Mouse (Mus musculus) neural tube, embryonic 14.5 days (tissue): ENCODE results near the gene 1700008O03Rik. TPM values are rescaled to one million over a fixed set of nuclear protein-coding genes. Genes with fewer than 3 reads are reported as not detected.

ENCODE experiments used
- ATAC-seq: fragments of 200-750 bp; cut with Nextera tagmentation; 2 replicates; pipeline ENCODE4 v1.8.0; 2017; ENCODE audit warnings: low read depth, mild to moderate bottlenecking, moderate TSS enrichment, moderate library complexity
- H3K27ac ChIP-seq: fragments of 300-500 bp; sonication (generic); 2 replicates; pipeline ENCODE4 v1.5.1; 2014; ENCODE audit warnings: low read depth, mild to moderate bottlenecking, control low read depth, low read length, moderate library complexity, mixed read lengths
- H3K27me3 ChIP-seq: fragments of 300-500 bp; sonication (generic); 2 replicates; pipeline ENCODE4 v1.6.1; 2014; ENCODE audit warnings: low read length; ENCODE audit not compliant: control insufficient read depth, insufficient read depth
- H3K36me3 ChIP-seq: fragments of 300-500 bp; sonication (generic); 2 replicates; pipeline ENCODE4 v1.6.1; 2014; ENCODE audit warnings: low read length, mixed read lengths; ENCODE audit not compliant: control insufficient read depth, insufficient read depth
- H3K4me1 ChIP-seq: fragments of 300-500 bp; sonication (generic); 2 replicates; pipeline ENCODE4 v1.6.1; 2014; ENCODE audit warnings: low read length; ENCODE audit not compliant: control insufficient read depth, insufficient read depth
- H3K4me2 ChIP-seq: fragments of 300-500 bp; sonication (generic); 2 replicates; pipeline ENCODE4 v1.6.1; 2014; ENCODE audit warnings: mild to moderate bottlenecking, low read depth, low read length, control low read depth
- H3K4me3 ChIP-seq: fragments of 300-500 bp; sonication (generic); 2 replicates; pipeline ENCODE4 v1.5.1; 2014; ENCODE audit warnings: low read depth, low read length, control low read depth, mixed read lengths
- H3K9ac ChIP-seq: fragments of 300-500 bp; sonication (generic); replicated peaks from 2 replicates; pipeline ENCODE4 v1.6.1; 2014; ENCODE audit warnings: low read depth, mild to moderate bottlenecking, control low read depth, low read length, mixed read lengths
- H3K9me3 ChIP-seq: fragments of 300-500 bp; sonication (generic); 2 replicates; pipeline ENCODE4 v1.6.1; 2016; ENCODE audit warnings: low read length; ENCODE audit not compliant: control insufficient read depth
- WGBS: fragments of 180-500 bp; shearing (Covaris S2); extraction: QIAGEN DNeasy Blood & Tissue Kit; methylation state at CpG from one replicate; pipeline ENCODE4 v1.1.7; 2014; 5-methylcytosine and 5-hydroxymethylcytosine counted together
- polyA plus RNA-seq: library from polyadenylated mRNA; unstranded; fragments of >200 nt; fragmentation: Nextera tagmentation; extraction: Ambion mirVana; gene quantifications from 2 replicates; pipeline ENCODE4 v1.2.1, GENCODE M21; 2014

The 1700008O03Rik gene
- polyA plus RNA-seq, 1 experiment from 2014 or later, result 2.6 TPM

DNA sequence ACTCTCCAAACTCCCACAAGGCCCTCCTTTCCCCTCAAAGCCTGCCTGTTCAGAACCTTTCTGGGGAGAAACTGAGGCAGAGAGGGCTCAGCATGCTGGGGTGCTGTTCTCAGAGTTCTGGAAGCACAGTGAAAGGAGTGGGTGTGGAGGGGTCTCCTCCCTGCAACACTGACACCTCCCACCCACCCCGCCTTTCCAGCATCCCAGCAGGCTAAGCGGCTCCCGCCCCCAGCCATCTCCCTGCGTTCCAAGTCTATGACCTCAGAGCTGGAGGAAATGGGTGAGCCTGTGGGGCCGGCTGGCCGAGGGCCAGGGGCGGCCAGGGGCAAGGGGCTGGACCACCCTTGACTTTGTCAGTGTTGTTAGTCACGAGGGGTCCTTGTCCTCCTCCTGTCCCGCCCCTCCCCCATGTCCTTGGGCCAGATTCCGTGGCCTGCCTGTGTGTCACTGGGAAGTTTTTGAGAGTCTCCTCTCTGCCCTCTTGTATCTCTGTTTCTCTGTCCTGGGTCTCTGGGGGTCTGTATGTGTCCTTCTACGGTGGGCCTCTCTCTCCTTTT is 42.1 kb downstream of the 1700008O03Rik start:
- WGBS, result 31% methylated on average over 11 of the region's 11 CpGs

DNA sequence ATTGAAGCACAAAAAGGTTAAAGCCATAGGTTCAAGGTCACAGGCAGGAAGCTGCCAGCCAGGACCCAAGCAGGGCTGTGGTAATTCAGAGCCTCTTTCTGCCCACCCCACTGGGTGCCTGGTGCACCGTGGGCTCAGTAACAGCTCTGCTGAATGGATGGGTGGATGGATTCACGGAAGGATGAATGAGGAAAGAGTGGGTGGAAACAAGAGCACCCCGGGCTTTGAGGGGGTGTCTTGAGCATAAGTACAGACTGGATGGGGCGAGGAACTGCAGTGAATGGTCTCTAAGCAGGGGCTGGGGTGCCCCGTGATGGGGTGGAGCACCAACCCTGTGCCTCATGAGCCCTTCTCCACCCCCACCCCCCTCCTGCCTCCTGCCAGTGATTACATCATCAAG is 43.9 kb downstream of the 1700008O03Rik start:
- peaks cover 8% of the 10 kb centered on the region; the same call in 1 of the 2 replicates for H3K4me1 ChIP-seq
- no peak overlapping the region for H3K4me2 ChIP-seq
- peaks cover 18% of the 10 kb centered on the region for H3K36me3 ChIP-seq
- no peak overlapping the region for H3K27ac ChIP-seq
- no peak overlapping the region for H3K4me3 ChIP-seq
- 65% methylated on average over 5 of the region's 5 CpGs for WGBS
- H3K27me3 ChIP-seq, result peaks cover 4% of the 10 kb centered on the region; the same call in 1 of the 2 replicates
- H3K9me3 ChIP-seq, result no peaks in the 10 kb centered on the region
- ATAC-seq, result no peak
- no peak overlapping the region for H3K9ac ChIP-seq

More for the DNA sequence above, 42.1 kb downstream of the 1700008O03Rik start:
- no peak overlapping the region for H3K4me3 ChIP-seq
- H3K4me1 ChIP-seq, result no peaks in the 10 kb centered on the region
- H3K27me3 ChIP-seq, result no peaks in the 10 kb centered on the region
- no peak overlapping the region for H3K27ac ChIP-seq
- no peak overlapping the region for H3K9ac ChIP-seq
- ATAC-seq, result no peak
- no peak overlapping the region for H3K4me2 ChIP-seq
- H3K9me3 ChIP-seq, result no peaks in the 10 kb centered on the region
- H3K36me3 ChIP-seq, result peaks cover 18% of the 10 kb centered on the region

DNA sequence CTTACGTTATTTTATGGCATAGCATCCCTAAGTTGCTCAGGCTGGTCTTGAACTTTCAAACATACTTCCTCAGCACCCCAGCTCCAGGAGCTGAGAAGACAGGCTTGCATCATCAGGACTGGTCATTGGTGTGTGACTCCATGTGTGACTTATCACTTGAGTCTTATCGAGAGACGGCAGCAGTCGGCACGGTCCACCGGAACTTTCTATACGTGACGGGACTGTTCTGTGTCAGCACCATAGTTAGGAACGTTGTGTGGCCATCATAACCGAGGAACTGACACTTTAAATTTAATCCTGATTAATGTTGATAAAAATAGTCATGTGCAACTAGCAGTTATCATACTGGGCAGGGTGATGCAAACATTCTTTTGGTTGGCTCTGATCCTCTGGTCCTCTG is 44.5 kb downstream of the 1700008O03Rik start:
- Histone ChIP-seq H3K27ac (no peak overlapping the region), H3K27me3 (peaks cover 7% of the 10 kb centered on the region), H3K9me3 (no peaks in the 10 kb centered on the region), H3K36me3 (peaks cover 17% of the 10 kb centered on the region), H3K4me3 (no peak overlapping the region), H3K4me2 (no peak overlapping the region), H3K4me1 (peaks cover 8% of the 10 kb centered on the region; the same call in 1 of the 2 replicates), H3K9ac (no peak overlapping the region)
- WGBS, result 85% methylated on average over 10 of the region's 10 CpGs
- ATAC-seq, result no peak

DNA sequence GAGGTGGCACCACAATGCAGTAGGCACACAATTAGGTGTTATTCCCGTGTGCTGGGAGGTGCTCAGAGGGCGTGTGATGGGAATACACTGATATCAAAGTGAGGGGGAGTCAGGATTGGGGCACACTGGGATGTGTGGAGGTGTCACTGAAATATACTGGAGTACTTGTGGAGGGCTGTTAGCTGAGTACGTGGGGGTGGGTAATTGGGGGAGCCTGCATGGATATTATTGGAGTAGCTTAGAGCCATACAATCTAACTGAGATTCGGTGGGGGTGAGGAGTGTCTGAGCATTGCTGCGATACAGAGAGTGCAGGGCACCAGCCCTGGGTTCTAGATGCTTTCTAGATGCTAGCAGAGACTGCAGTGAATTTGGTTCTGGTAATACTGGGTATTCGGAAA is 45.4 kb downstream of the 1700008O03Rik start:
- H3K36me3 ChIP-seq, result peaks cover 13% of the 10 kb centered on the region
- peaks cover 8% of the 10 kb centered on the region; the same call in 1 of the 2 replicates for H3K4me1 ChIP-seq
- no peak overlapping the region for H3K4me2 ChIP-seq
- H3K9me3 ChIP-seq, result no peaks in the 10 kb centered on the region
- H3K4me3 ChIP-seq, result no peak overlapping the region
- H3K9ac ChIP-seq, result no peak overlapping the region
- H3K27me3 ChIP-seq, result peaks cover 12% of the 10 kb centered on the region
- no peak overlapping the region for H3K27ac ChIP-seq
- 67% methylated on average over 6 of the region's 6 CpGs for WGBS
- no peak for ATAC-seq

DNA sequence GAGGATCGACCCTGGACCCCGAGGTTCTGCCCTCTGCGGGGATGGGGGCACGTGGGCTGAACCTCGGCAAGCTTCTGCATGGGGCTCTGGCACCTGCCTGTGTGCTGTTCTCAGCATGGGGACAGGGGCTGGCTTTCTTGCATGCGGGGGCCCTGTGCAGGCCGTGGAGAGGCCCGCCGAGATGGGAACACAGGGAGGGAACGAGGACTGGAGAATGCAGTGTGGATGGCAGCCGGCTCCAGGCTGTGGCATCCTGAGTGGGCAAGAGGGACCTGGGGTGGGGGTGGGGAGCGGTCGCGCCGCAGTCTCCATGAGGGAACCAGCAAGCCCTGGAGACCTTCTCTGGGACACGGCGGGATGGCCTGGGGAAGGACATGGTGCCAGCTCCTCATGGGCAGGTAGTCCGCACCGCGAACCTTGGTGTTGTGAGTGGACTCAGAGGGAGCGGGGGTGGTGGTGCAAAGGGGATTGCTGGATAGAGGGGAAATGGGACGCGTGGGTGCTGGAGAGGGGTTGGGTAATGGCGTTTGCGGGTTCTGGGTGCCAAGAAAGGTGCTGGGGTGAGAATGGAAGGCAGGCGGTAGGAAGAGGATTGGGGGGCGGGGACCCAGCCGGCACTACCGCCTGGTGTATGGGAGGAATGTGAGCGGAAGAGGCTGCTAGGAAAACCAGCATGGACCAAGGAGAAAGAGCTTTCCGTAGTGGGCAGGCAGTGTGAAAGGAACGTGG is 48.3 kb downstream of the 1700008O03Rik start:
- H3K4me2 ChIP-seq, result peak overlapping the region; percentile 87
- H3K9ac ChIP-seq, result peak overlapping the region; percentile 91
- no peaks in the 10 kb centered on the region for H3K9me3 ChIP-seq
- ATAC-seq, result peak; percentile 10; the same call in 1 of the 2 replicates
- peaks cover 12% of the 10 kb centered on the region for H3K27me3 ChIP-seq
- under 1% methylated on average over 32 of the region's 32 CpGs for WGBS
- peaks cover 8% of the 10 kb centered on the region; the same call in 1 of the 2 replicates for H3K4me1 ChIP-seq
- H3K36me3 ChIP-seq, result no peaks in the 10 kb centered on the region
- H3K27ac ChIP-seq, result peak overlapping the region; percentile 91
- peak overlapping the region; percentile 65 for H3K4me3 ChIP-seq

DNA sequence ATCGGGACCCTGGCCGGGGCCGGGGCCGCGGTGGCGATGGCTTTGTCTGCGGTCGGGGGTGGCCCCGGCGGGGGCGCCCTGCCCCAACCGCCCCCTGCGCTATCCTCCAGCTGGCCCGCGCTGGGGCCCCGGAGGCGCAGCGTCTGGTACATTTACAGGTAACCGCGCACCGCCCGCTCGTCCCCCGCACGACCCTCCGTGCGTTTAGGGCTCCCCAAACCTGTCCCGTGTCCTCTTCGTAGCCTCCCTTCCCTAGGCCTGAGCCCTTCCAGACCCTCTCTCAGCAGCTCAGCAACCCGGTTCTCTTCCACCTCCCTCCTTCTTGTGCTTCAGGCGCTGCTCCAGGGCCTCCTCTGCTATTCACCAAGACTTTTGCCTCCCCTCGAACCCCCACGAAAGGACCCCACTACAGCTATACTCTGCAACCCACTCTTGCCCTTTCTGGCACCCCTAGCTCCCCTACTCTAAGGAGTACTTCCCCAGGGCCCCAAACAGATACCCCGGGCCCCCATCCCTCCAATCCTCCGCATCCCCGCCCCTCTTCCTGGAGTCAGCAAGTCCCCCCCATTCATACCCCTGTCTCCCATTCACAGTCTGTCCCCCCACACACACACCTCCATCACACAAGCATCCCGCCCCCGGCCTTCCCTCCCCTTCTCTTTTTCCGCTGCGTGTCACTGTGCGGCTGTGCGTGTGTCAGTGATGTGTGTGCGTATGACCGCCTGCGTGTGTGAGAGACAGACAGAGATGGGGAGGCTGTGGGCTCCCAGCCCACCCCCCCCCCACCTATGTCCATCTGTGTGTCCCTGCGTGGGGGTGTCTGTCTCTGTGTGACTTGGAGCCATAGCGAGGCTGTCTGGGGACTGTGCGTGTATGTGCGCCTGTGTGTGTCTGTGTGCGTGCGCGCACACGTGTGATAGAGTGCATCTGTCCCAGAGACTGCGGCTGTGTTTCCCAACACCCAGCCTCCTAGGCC is 49.3 kb downstream of the 1700008O03Rik start:
- peak overlapping the region; percentile 65 for H3K4me3 ChIP-seq
- peak; percentile 78 for ATAC-seq
- peak overlapping the region; percentile 87 for H3K4me2 ChIP-seq
- H3K36me3 ChIP-seq, result no peaks in the 10 kb centered on the region
- H3K27ac ChIP-seq, result peak overlapping the region; percentile 91
- H3K9ac ChIP-seq, result peak overlapping the region; percentile 91
- peaks cover 8% of the 10 kb centered on the region; the same call in 1 of the 2 replicates for H3K4me1 ChIP-seq
- peaks cover 12% of the 10 kb centered on the region for H3K27me3 ChIP-seq
- no peaks in the 10 kb centered on the region for H3K9me3 ChIP-seq
- 2% methylated on average over 38 of the region's 54 CpGs for WGBS

DNA sequence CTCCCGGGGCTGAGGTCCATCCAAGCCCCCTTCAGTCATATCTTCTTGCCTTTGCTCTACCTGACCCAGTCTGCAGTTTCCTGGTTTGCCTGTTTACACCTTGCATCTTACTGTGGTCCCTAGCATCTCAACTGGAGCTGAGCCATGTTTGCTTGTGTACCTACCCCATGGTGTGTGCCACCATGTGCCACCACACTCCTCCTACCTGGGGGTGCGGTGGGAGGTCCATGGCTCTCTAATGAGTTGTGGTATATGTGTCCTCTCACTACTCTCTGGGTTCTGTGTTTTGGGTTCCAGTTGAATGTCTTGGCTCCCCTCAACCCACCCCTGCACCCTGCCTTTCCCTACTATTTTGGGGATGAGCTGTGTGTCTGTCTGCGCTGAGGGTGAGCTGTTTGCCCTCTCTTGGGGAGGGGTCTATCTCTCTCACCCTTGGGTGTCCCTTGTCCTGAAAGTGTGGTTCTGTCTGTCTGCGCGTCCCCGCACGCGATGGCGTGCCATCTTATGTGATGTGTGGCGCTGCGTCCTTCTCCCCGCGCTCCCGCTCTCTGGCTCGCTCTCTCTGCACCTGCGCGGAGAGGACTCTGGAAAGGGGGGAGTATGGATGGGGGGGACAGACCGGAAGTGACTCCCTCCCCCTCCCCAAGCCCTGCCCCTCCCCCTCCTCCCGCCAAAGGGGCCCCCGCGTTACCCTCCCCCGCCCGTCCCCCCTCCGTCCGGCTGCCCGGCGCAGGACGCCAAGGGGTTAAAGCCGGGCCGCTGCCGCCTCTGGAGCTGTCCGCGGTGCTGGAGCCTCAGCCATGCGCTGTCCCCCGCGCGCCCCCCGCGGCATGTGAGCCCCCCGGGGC is 50.4 kb downstream of the 1700008O03Rik start:
- Histone ChIP-seq H3K4me2 (peak overlapping the region; percentile 87), H3K27me3 (peaks cover 12% of the 10 kb centered on the region), H3K9ac (peak overlapping the region; percentile 91), H3K27ac (peak overlapping the region; percentile 91), H3K9me3 (no peaks in the 10 kb centered on the region), H3K4me3 (peak overlapping the region; percentile 65), H3K36me3 (no peaks in the 10 kb centered on the region), H3K4me1 (peaks cover 8% of the 10 kb centered on the region; the same call in 1 of the 2 replicates)
- peak; percentile 84 for ATAC-seq
- WGBS, result 5% methylated on average over 18 of the region's 40 CpGs

DNA sequence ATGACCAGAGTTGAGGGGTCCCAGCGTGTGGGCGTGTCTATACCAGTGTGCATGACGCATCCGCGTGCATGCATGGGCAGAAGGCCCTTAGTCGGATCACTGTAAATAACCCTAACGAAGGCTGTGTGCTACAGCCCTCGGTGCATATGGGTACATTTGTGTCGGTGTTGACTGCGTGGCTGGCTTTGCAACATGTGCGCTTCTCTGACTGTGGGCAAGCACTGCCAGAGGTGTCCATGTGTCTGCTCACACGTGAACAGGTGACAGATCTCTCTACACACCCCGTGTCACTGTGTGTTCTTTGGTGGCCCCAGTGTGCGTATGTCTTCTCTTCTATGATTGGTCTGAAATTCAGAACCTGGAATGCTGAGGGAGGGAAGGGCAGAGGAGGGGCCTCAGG is 51.5 kb downstream of the 1700008O03Rik start:
- no peak overlapping the region for H3K4me3 ChIP-seq
- H3K36me3 ChIP-seq, result peaks cover 4% of the 10 kb centered on the region; the same call in 1 of the 2 replicates
- H3K4me2 ChIP-seq, result no peak overlapping the region
- no peak overlapping the region for H3K9ac ChIP-seq
- peaks cover 12% of the 10 kb centered on the region for H3K27me3 ChIP-seq
- WGBS, result 71% methylated on average over 14 of the region's 14 CpGs
- ATAC-seq, result no peak
- no peak overlapping the region for H3K27ac ChIP-seq
- H3K9me3 ChIP-seq, result no peaks in the 10 kb centered on the region
- H3K4me1 ChIP-seq, result peaks cover 8% of the 10 kb centered on the region; the same call in 1 of the 2 replicates
